Mouse (Mus musculus) limb, embryonic 14.5 days (tissue): ENCODE measurements around the gene Traf5. TPM values are rescaled to one million over a fixed set of nuclear protein-coding genes. Genes with fewer than 3 reads are reported as not detected.
A peak's percentile ranks its signal among the peaks of the same experiment; 100 is the strongest.

Experiments used
- ATAC-seq: fragments of 200-750 bp; cut with Nextera tagmentation; 2 replicates; pipeline ENCODE4 v1.8.0; 2017; ENCODE audit warnings: low read depth, moderate number of reproducible peaks, moderate TSS enrichment; ENCODE audit not compliant: low FRiP score
- DNase-seq: peaks from one replicate; pipeline ENCODE4 v3.0.0-alpha.2; 2015; ENCODE audit warnings: low spot score
- H3K27ac ChIP-seq: fragments of 300-500 bp; sonication (generic); replicated peaks from 2 replicates; pipeline ENCODE4 v1.5.1; 2014; ENCODE audit warnings: low read depth, mild to moderate bottlenecking, low read length, moderate library complexity, mixed read lengths
- H3K27me3 ChIP-seq: fragments of 300-500 bp; sonication (generic); 2 replicates; pipeline ENCODE4 v1.6.1; 2014; ENCODE audit warnings: low read length, mixed read lengths; ENCODE audit not compliant: control insufficient read depth, insufficient read depth
- H3K36me3 ChIP-seq: fragments of 300-500 bp; sonication (generic); 2 replicates; pipeline ENCODE4 v1.6.1; 2014; ENCODE audit warnings: mild to moderate bottlenecking, low read length, moderate library complexity, mixed read lengths; ENCODE audit not compliant: control insufficient read depth, insufficient read depth
- H3K4me1 ChIP-seq: fragments of 300-500 bp; sonication (generic); 2 replicates; pipeline ENCODE4 v1.6.1; 2014; ENCODE audit warnings: antibody characterized with exemption, low read length, mixed read lengths; ENCODE audit not compliant: control insufficient read depth, insufficient read depth
- H3K4me2 ChIP-seq: fragments of 300-500 bp; sonication (generic); replicated peaks from 2 replicates; pipeline ENCODE4 v1.6.1; 2014; ENCODE audit warnings: low read depth, mild to moderate bottlenecking, low read length, moderate library complexity; ENCODE audit not compliant: severe bottlenecking
- H3K4me3 ChIP-seq: fragments of 300-500 bp; sonication (generic); replicated peaks from 2 replicates; pipeline ENCODE4 v1.5.1; 2014; ENCODE audit warnings: low read length
- H3K9ac ChIP-seq: fragments of 300-500 bp; sonication (generic); 2 replicates; pipeline ENCODE4 v1.6.1; 2014; ENCODE audit warnings: mild to moderate bottlenecking, low read depth, low read length, moderate library complexity; ENCODE audit not compliant: severe bottlenecking
- H3K9me3 ChIP-seq: fragments of 300-500 bp; sonication (generic); 2 replicates; pipeline ENCODE4 v1.6.1; 2016; ENCODE audit warnings: low read length; ENCODE audit not compliant: control insufficient read depth
- POLR2A ChIP-seq: fragments of 200-500 bp; IDR thresholded peaks from 2 replicates; pipeline ENCODE4 v1.8.0; 2012; ENCODE audit warnings: inconsistent platforms, mild to moderate bottlenecking, moderate library complexity, borderline replicate concordance; ENCODE audit not compliant: insufficient read depth, insufficient read length; ENCODE audit errors: extremely low read depth
- WGBS: fragments of 180-500 bp; shearing (Covaris S2); extraction: QIAGEN DNeasy Blood & Tissue Kit; methylation state at CpG from one replicate; pipeline ENCODE4 v1.1.7; 2014; 5-methylcytosine and 5-hydroxymethylcytosine counted together
- polyA plus RNA-seq, 2 experiments: library from polyadenylated mRNA; depleted of rRNA in 1 of 2; stranded (reverse) in 1 of 2; unstranded in 1 of 2; fragments of >200 nt; fragmentation: Nextera tagmentation in 1 of 2; extraction: Ambion mirVana in 1 of 2; gene quantifications; 2 replicates each; pipeline versions ENCODE4 v1.2.1 to v1.2.3; 2012 to 2014

The Traf5 gene
- polyA plus RNA-seq, 2 experiments: 19.1 to 21.0 TPM

- H3K36me3 ChIP-seq: no peaks in the 10 kb centered on the region
- DNase-seq: peak; percentile 51
Measured at GRCm38 (mm10) chr1:192078406-192078805, 14.0 kb downstream of the Traf5 start.

GRCm38 (mm10) chr1:192076796-192077535, 15.4 kb downstream of the Traf5 start:
- Histone ChIP-seq H3K9me3 (no peaks in the 10 kb centered on the region), H3K27ac (no peak overlapping the region), H3K4me2 (no peak overlapping the region), H3K4me3 (no peak overlapping the region), H3K9ac (no peak overlapping the region), H3K36me3 (no peaks in the 10 kb centered on the region), H3K4me1 (peaks cover 15% of the 10 kb centered on the region), H3K27me3 (no peaks in the 10 kb centered on the region)
- TF ChIP-seq POLR2A: no peak
- DNase-seq (no peak), ATAC-seq (no peak)

More at GRCm38 (mm10) chr1:192078406-192078805, 14.0 kb downstream of the Traf5 start:
- Histone ChIP-seq H3K4me3 (no peak overlapping the region), H3K27me3 (no peaks in the 10 kb centered on the region), H3K27ac (no peak overlapping the region), H3K9me3 (no peaks in the 10 kb centered on the region), H3K4me2 (no peak overlapping the region), H3K4me1 (peaks cover 6% of the 10 kb centered on the region; the same call in 1 of the 2 replicates), H3K9ac (no peak overlapping the region)
- TF ChIP-seq POLR2A: no peak
- no peak for ATAC-seq
- 40% methylated on average over 3 of the region's 3 CpGs for WGBS

- Histone ChIP-seq H3K27ac (no peak overlapping the region), H3K9me3 (no peaks in the 10 kb centered on the region), H3K27me3 (no peaks in the 10 kb centered on the region), H3K4me2 (no peak overlapping the region), H3K4me1 (peaks cover 20% of the 10 kb centered on the region), H3K36me3 (no peaks in the 10 kb centered on the region), H3K9ac (no peak overlapping the region), H3K4me3 (no peak overlapping the region)
- no peak for TF ChIP-seq POLR2A
- WGBS: 77% methylated on average over 4 of the region's 4 CpGs
- DNase-seq (no peak), ATAC-seq (no peak)
Measured at GRCm38 (mm10) chr1:192076101-192076500, 16.3 kb downstream of the Traf5 start.

- TF ChIP-seq POLR2A: no peak
- Histone ChIP-seq H3K36me3 (no peaks in the 10 kb centered on the region), H3K27me3 (no peaks in the 10 kb centered on the region), H3K27ac (no peak overlapping the region), H3K4me3 (no peak overlapping the region), H3K9me3 (no peaks in the 10 kb centered on the region), H3K4me2 (no peak overlapping the region), H3K9ac (no peak overlapping the region), H3K4me1 (peaks cover 33% of the 10 kb centered on the region)
- WGBS: 77% methylated on average over 1 of the region's 1 CpGs
- DNase-seq (no peak), ATAC-seq (no peak)
Measured at GRCm38 (mm10) chr1:192074824-192075223, 17.5 kb downstream of the Traf5 start.

GRCm38 (mm10) chr1:192072426-192072825, 19.9 kb downstream of the Traf5 start:
- TF ChIP-seq POLR2A: no peak
- Histone ChIP-seq H3K4me2 (no peak overlapping the region), H3K9me3 (no peaks in the 10 kb centered on the region), H3K36me3 (no peaks in the 10 kb centered on the region; the same call in 1 of the 2 replicates), H3K27me3 (no peaks in the 10 kb centered on the region), H3K9ac (no peak overlapping the region), H3K27ac (no peak overlapping the region; the same call in 1 of the 2 replicates), H3K4me3 (no peak overlapping the region), H3K4me1 (peaks cover 31% of the 10 kb centered on the region)
- WGBS: 45% methylated on average over 1 of the region's 1 CpGs
- peak; percentile 73 for ATAC-seq
- peak; percentile 71 for DNase-seq
